Mouse (Mus musculus) kidney, adult 2 months (tissue): Measurements from ENCODE around the gene Car2.

Experiments
- CTCF ChIP-seq: fragments of 200-500 bp; conservative IDR thresholded peaks from 2 replicates; pipeline ENCODE4 v1.5.1; 2011; ENCODE audit warnings: low read depth, mild to moderate bottlenecking, control low read depth, low read length, moderate library complexity, mixed read lengths; ENCODE audit not compliant: insufficient read depth, insufficient read length
- POLR2A ChIP-seq: fragments of 200-500 bp; IDR thresholded peaks from one replicate; pipeline ENCODE4 v1.6.1; 2011; ENCODE audit warnings: low read depth, low read length, control low read depth

- no peak for TF ChIP-seq CTCF
- TF ChIP-seq POLR2A = no peak
These were observed 3.8 kb downstream of the Car2 start for GRCm38 (mm10) chr3:14889716-14890409.
